Mouse (Mus musculus) gastrocnemius, postnatal 14 days (tissue): ENCODE measurements around the gene Gm26992. TPM values are rescaled to one million over a fixed set of nuclear protein-coding genes. Genes with fewer than 3 reads are reported as not detected.
"Not testable (repeated sequence)": the region's sequence is repeated elsewhere in the genome, so short reads cannot be mapped to it uniquely, and the experiment has no call there.

ENCODE experiments used
- DNase-seq: peaks from one replicate; pipeline ENCODE4 v3.0.0; 2021; ENCODE audit warnings: mixed read lengths
- intact Hi-C: fragments of 180-260 bp; cut with DNase I; formaldehyde crosslinking; loops from one replicate; pipeline ENCODE4 v1.15.1; 2025; ENCODE audit warnings: low total_unique reads
- long read RNA-seq, 2 experiments: library from polyadenylated mRNA; stranded (forward); transcript quantifications; one replicate each; pipeline ENCODE4 v2.0.0; 2021
- total RNA-seq, 2 experiments: library from RNA; stranded (reverse); gene quantifications; 2 replicates each; pipeline ENCODE4 v1.2.3; 2021

Gene Gm26992
- total RNA-seq, result not detected
- long read RNA-seq, experiment 1, result 0 reads
- long read RNA-seq, experiment 2, result 0 reads

GRCm38 (mm10) chrX:103421710-103422109 is at the start of gene Gm26992:
Gene Gm26992 (plus strand): TSS chrX:103422010.
- intact Hi-C loops, result no loop called here
- DNase-seq, result no peak

DNA sequence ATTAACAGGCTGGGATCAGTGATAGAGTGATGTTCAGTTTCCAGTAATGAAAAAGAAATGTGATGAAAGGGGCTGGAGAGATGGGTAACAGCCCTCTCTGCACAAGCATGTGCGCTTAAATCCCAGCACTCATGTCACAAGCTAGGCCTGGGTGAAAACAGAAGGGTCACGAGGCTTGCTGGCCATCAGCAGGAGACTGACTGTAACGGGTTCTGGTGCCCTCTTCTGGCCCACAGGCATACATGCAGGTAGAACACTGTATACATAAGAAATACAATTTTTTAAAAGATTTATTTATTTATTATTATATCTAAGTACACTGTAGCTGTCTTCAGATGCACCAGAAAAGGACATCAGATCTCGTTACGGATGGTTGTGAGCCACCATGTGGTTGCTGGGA is 47.6 kb upstream of the Gm26992 start:
- DNase-seq, result no peak
- intact Hi-C loops, result loop anchor here (10.0 kb wide), 1 partner anchor 99 kb away; no protein-coding TSS in a partner anchor

DNA sequence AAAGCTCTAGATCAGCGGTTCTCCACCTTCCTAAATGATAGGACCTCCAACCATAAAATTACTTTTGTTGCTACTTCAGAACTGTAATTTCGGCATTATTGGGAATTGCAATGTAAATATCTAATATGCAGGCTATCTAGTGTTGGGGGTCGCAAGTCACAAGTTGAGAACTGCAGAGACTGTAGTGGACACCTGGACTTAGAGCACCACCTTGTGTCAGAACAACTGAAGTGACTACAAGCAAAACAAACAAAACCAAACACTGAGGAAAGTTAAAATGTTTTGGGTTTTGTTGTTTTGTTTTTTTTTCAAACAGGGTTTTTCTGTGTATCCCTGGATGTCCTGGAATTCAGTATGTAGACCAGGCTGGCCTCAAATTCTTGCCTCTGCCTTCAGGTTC is 37.3 kb upstream of the Gm26992 start:
- intact Hi-C loops, result no loop called here
- no peak for DNase-seq

GRCm38 (mm10) chrX:103388131-103388530 is 33.7 kb upstream of the Gm26992 start:
- no peak for DNase-seq
- intact Hi-C loops, result no loop called here

DNA sequence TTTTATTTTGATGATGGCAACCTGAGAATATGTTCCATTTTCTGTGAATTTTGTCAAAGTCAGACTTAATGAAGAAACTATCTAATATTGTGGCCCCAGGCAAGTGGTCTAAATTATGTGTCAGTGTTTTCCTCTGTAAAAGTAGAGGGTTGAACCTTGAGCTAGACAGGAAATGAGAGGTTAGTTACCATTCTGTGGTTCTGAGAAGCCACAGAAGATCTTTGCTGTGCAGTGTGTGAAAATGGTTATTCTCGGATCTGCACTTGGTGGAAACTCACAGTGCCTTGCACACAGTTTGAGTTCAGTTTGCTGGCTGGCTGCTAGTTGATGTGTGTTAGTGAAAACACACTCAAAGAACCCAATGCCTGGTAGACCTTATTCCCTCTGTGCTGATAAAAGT is 28.0 kb upstream of the Gm26992 start:
- intact Hi-C loops, result no loop called here
- DNase-seq, result no peak

DNA sequence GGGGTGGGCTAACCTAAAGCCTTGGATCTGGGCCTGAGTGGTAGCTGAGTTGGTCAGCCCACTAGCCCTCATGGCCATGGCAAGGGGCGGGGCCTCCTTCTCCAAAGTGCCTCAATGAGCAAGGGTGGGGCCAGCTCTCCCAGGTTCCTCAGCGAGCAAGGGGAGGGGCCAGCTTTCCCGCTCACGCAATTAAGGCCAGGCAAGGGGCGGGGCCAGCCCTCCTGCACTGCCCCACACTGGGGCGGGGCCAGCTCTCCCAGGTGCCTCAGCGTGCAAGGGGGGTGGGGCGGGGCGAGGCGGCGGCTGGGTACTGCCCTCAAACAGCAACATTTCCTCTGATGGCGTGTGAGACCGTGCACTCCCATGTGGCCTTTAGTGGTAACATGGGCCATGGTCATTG is 16.8 kb upstream of the Gm26992 start:
- intact Hi-C loops, result no loop called here

DNA sequence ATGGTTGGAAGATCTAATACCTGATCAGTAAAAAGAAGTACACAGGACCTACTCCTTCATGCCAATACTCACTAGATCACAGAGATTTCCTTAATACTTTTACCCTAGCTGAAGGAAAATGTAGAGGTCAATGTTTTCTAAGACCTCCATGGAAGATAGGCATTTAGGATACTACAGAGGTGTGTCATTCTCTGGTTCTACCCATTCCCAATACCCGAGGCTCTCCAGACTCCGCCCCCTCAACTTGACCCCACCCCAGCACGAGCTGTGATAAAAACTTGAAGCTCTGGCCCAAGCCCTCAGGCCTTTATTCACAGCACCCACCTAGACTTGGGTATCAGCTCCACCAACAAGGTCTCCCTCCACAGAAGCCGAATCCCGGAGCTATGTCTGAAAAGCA is 7.6 kb upstream of the Gm26992 start, which contains the start of gene Tsx:
Tsx (plus strand) TSS at position 301 of the 400 bp plus-strand sequence.
- DNase-seq, result no peak
- intact Hi-C loops, result no loop called here

More for the DNA sequence above, 16.8 kb upstream of the Gm26992 start:
- no peak for DNase-seq

- intact Hi-C loops, result no loop called here
- DNase-seq, result no peak
Measured at GRCm38 (mm10) chrX:103427677-103428076, 5.9 kb downstream of the Gm26992 start.

- intact Hi-C loops, result no loop called here
- no peak for DNase-seq
Measured at GRCm38 (mm10) chrX:103432293-103432692, 10.5 kb downstream of the Gm26992 start.

DNA sequence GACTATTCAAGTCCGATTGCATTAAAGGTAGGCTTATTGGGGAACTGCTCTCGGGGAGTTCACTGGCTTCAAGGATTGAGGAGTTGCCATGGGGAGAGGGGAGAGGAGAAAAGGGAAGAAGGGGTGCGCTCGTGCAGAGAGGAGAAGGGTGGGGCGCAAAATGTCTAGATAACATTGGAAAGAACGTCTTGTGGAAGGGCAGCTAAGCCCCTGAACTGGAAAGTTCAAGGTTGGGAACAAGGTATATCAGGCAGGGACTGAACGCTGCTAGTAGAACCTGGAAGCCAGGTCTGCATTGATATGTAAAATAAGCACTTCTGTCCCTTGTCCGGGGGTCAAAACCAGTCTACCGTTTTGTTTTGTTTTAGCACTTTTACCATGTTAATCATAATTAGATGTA is 16.2 kb downstream of the Gm26992 start:
- no peak for DNase-seq
- intact Hi-C loops, result loop anchor here (5.0 kb wide), 1 partner anchor 176 kb away; no protein-coding TSS in a partner anchor

GRCm38 (mm10) chrX:103440803-103441202 is 19.0 kb downstream of the Gm26992 start:
- intact Hi-C loops, result no loop called here
- no peak for DNase-seq

DNA sequence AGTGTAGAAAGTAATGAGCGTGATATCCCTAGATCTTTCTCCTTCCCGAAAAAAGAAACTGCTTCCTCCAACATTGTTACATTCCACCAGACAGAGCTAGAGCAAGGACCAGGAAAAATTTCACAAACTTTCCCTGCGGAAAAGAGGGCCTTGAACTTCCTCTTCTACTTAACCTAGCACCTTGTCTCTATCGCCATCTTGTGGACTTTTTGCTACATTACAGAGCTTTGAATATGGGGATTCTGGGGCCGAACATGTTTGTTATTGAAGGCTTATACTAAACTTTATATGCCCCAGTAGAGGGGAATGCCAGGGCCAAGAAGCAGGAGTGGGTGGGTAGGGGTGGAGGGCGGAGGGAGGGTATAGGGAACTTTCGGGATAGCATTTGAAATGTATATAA is 21.9 kb downstream of the Gm26992 start:
- intact Hi-C loops, result no loop called here
- no peak for DNase-seq

GRCm38 (mm10) chrX:103447539-103448169 is 25.8 kb downstream of the Gm26992 start:
- DNase-seq, result no peak
- intact Hi-C loops, result no loop called here

- DNase-seq, intact Hi-C loops: not testable (repeated sequence)
Measured at GRCm38 (mm10) chrX:103448429-103448828, 26.6 kb downstream of the Gm26992 start.

GRCm38 (mm10) chrX:103448943-103449722 is 27.3 kb downstream of the Gm26992 start:
- intact Hi-C loops, DNase-seq: not testable (repeated sequence)

GRCm38 (mm10) chrX:103452815-103453214 is 31.0 kb downstream of the Gm26992 start:
- intact Hi-C loops, result no loop called here
- no peak for DNase-seq

DNA sequence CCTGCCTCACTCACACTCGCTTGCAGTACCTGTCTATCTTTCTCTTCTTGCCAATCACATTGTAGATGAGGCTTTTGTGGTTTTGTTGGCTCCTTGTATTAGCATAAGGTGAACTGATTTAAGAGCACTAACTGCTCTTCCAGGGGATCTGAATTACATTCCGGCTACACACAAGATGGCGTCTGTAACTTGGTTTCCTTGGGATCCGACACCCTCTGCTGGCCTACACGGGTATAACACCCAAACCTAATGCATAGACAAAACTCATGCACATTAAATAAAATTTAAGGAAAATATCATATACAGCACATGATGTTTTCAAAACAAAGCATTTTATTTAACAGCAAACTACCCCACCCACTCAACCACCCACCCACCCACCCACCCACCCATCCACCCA is 38.2 kb downstream of the Gm26992 start:
- DNase-seq, result no peak
- intact Hi-C loops, result no loop called here

DNA sequence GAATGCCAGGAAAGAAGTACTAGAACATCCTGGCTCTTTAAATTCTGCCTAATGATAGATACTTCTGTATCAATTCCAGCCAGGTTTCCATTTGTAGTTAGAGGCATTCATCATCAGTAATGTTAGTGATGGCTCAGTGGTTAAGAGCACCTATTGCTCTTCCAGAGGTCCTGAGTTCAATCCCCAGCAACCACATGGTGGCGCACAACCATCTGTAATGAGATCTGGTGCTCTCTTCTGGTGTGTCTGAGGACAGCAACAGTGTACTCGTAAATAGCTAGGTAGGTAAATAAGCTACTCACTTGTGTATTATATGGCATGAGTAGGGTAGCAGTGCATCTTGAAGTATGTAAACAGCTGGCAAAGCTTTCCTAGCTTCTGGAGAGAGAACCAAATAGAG is 47.2 kb downstream of the Gm26992 start:
- DNase-seq, result no peak
- intact Hi-C loops, result no loop called here

GRCm38 (mm10) chrX:103472346-103472745 is 50.5 kb downstream of the Gm26992 start:
- no peak for DNase-seq
- intact Hi-C loops, result no loop called here

GRCm38 (mm10) chrX:103477507-103477906 is 55.7 kb downstream of the Gm26992 start:
- DNase-seq, result peak; percentile 30
- intact Hi-C loops, result no loop called here
